Mouse (Mus musculus): Measurements from ENCODE around the gene Tas2r124.

Gene Tas2r124

GRCm38 (mm10) chr6:132754430-132754829 is at the start of gene Tas2r124:
Gene Tas2r124 (plus strand): TSS chr6:132754730.
- no peak for DNase-seq (ENCODE audit: low spot score)

GRCm38 (mm10) chr6:132711828-132712227 is 42.7 kb upstream of the Tas2r124 start, which contains the start of gene Tas2r122:
Gene Tas2r122 (minus strand): TSS chr6:132711928.
- DNase-seq (ENCODE audit: low spot score) = no peak

GRCm38 (mm10) chr6:132737935-132738334 is 16.6 kb upstream of the Tas2r124 start, which contains the start of gene Tas2r115:
Gene Tas2r115 (minus strand): TSS chr6:132738035.
- no peak for DNase-seq (ENCODE audit: low spot score)

- no peak for DNase-seq (ENCODE audit: low spot score)
Measured at GRCm38 (mm10) chr6:132750206-132750605, 4.3 kb upstream of the Tas2r124 start.

- DNase-seq (ENCODE audit: low spot score) = no peak
Measured at GRCm38 (mm10) chr6:132761831-132762230, 7.3 kb downstream of the Tas2r124 start, which contains the start of gene Tas2r102. Gene Tas2r102 (plus strand): TSS chr6:132762131.

- no peak for DNase-seq (ENCODE audit: low spot score)
Measured at GRCm38 (mm10) chr6:132778062-132778461, 23.5 kb downstream of the Tas2r124 start, which contains the start of gene Tas2r136. Gene Tas2r136 (minus strand): TSS chr6:132778162.

- DNase-seq (ENCODE audit: low spot score) = peak; percentile 70
Measured at GRCm38 (mm10) chr6:132795393-132795792, 40.9 kb downstream of the Tas2r124 start.

- DNase-seq (ENCODE audit: low spot score) = no peak
Measured at GRCm38 (mm10) chr6:132802518-132802917, 48.0 kb downstream of the Tas2r124 start, which contains the start of gene Tas2r117. Gene Tas2r117 (plus strand): TSS chr6:132802818.
